In genomic region chr1:193332671-193333070, GRCm38 (mm10) we compare ENCODE assay signal across 22 mouse cellular contexts. TPM values are rescaled to one million over a fixed set of nuclear protein-coding genes. Genes with fewer than 3 reads are reported as not detected.
A peak's percentile ranks its signal among the peaks of the same experiment; 100 is the strongest.
DNase-seq lines count a peak whose midpoint lies in the region; ATAC-seq lines count a peak whose summit lies in the region.
"Had no signal": no experiment of that assay in that cellular context is flagged by ENCODE, and none has a peak within 500 bp of the region (broad histone marks: within the 10 kb centered on the region; RNA-seq: fewer than 3 reads in every experiment).

No protein-coding gene starts in this region.

- ATAC-seq in frontal cortex, adult (ENCODE audit: low TSS enrichment): peak; percentile 65
- ATAC-seq: forebrain, embryonic 13.5 days; hindbrain, embryonic 16.5 days; intestine, embryonic 16.5 days; liver, postnatal 0 days; midbrain, embryonic 13.5 days; Patski had no signal

- no peak for DNase-seq in frontal cortex, postnatal 25 days (ENCODE audit: low spot score in 2 of 2)
- peak; percentile 52 to 60 for DNase-seq in heart, adult 9 months (ENCODE audit: low spot score in 2 of 2)
- no peak for DNase-seq in heart, adult 8-10 months (ENCODE audit: low spot score)
- DNase-seq in right cerebral cortex, adult 18-20 months: peak; percentile 61
- no peak for DNase-seq in right cerebral cortex, postnatal 10 days (ENCODE audit: low spot score in 2 of 2)
- DNase-seq in Muller cell, postnatal 12 days (ENCODE audit: inconsistent ontology term): no peak
- no peak for DNase-seq in embryo, embryonic 11 days
- DNase-seq: adrenal gland, postnatal 10 days; cerebellum, adult 9-11 months; layer of hippocampus, postnatal 36 days; liver, postnatal 0 days; lung, postnatal 10 days; right cerebral cortex, postnatal 4 days had no signal

RNA-seq across cellular contexts. Expression of gene Camk1g, which starts 37.4 kb away (rescaled TPM):
- total RNA-seq in heart, adult 8-10 months (2022): under 1 TPM; 0.14 to 0.72 (median 0.22) TPM
- total RNA-seq: hematopoietic stem cell, adult 5-6 weeks; liver, adult 2 months; megakaryocyte progenitor cell, adult 5-6 weeks had no signal

RNA-seq across cellular contexts. Expression of gene G0s2, which starts 59.7 kb away (rescaled TPM):
- total RNA-seq in heart, adult 8-10 months (2022): 10 to 100 TPM; 54.6 to 72.1 (median 63.9) TPM

Comparison
In these comparisons a context has a peak if more than half of its experiments do, and no peak if none do; other contexts are left out.
1. DNase-seq: peak in heart, adult 9 months (2 of 2) and right cerebral cortex, adult 18-20 months (single experiment); none in frontal cortex, postnatal 25 days (0 of 2), heart, adult 8-10 months (single experiment), right cerebral cortex, postnatal 10 days (0 of 2), Muller cell, postnatal 12 days (single experiment) and embryo, embryonic 11 days (single experiment).